Mouse (Mus musculus): ENCODE data around the gene Ap5z1. TPM values are rescaled to one million over a fixed set of nuclear protein-coding genes. Genes with fewer than 3 reads are reported as not detected.

The Ap5z1 gene
- total and polyA plus RNA-seq, 2 experiments from 2014 or later, result 3.9 to 8.2 TPM

DNA sequence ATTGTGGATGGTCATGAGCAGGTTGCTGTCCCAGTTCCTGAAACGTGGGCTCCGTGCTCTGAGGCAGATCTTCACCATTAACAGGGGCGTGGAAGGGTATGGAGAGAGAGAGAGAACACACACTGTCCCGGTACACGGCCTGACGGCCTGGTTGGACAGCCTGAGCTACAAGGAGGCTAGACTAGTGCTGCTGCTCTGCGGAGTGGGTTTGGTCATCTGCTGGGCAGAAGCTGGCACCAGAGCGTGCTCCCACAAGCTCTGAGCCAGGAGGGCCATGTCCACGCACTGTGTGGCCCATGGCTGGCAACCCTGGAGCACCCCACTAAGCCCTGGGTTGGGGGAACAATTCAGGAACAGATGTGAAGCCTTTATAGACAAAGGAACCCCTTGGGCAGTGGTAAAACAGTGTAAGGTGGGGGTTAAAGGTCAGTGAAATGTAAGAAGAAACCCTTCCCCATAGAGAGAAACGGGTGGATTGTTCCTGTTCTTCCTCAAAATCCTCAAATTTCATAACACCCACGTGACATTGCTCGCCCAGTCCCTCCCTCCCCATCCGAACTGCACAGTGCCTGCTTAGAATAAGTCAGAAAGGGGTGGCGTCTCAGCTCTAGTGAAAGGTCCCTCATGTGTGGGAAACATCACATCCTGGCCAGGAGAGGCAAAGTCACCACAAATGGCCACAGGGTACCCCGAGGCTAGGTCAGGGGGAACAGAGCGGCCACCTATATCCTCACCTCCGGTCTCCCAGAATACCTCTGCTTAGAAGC lies 4.8 kb upstream of the Ap5z1 start:
- WGBS, result 86% methylated on average over 17 of the region's 17 CpGs
- DNase-seq (ENCODE audit: low spot score), result no peak

DNA sequence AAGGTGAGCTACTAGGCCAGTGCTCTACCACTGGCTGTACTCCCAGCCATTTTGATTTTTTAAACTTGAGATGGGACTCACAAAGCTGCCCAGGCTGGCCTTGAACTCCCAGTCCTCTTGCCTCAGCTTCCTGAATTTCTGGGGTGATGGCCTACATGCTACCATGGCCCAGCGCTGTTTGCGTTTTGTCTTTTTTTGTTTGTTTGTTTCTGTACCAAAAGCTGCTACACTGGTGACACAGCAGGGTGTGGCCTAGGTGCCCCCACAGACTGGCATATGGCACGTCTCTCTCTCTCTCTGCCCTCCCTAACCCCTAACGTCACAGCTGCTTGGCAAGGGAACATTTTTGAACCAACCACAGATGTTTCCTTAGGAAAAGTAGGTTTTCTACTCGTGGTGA lies 3.9 kb upstream of the Ap5z1 start:
- H3K9me3 ChIP-seq (replicated peaks; ENCODE audit: control insufficient read depth, low read length), result no peaks in the 10 kb centered on the region
- DNase-seq (ENCODE audit: low spot score), result no peak
- no peak for ATAC-seq (ENCODE audit: insufficient read depth, low read depth)
- WGBS, result 79% methylated on average over 5 of the region's 5 CpGs
- TF ChIP-seq CTCF (IDR thresholded peaks at IDR 0.05; ENCODE audit: low read depth) (no peak), EP300 (IDR thresholded peaks at IDR 0.05; ENCODE audit: low read depth) (no peak)
- no peak overlapping the region for H3K4me2 ChIP-seq (ENCODE audit: low read depth, low read length)
- H3K4me3 ChIP-seq (ENCODE audit: low read depth, low read length), result no peak overlapping the region
- no peaks in the 10 kb centered on the region for H3K27me3 ChIP-seq (ENCODE audit: control insufficient read depth, insufficient read depth, low read length)
- peaks cover 13% of the 10 kb centered on the region; the same call in 1 of the 2 replicates for H3K4me1 ChIP-seq (ENCODE audit: control insufficient read depth, insufficient read depth)
- no peak overlapping the region for H3K9ac ChIP-seq (replicated peaks; ENCODE audit: low read depth, low read length)
- H3K36me3 ChIP-seq (replicated peaks; ENCODE audit: control insufficient read depth, insufficient read depth, low read length), result peaks cover 40% of the 10 kb centered on the region
- H3K27ac ChIP-seq (ENCODE audit: low read depth), result no peak overlapping the region

More for the DNA sequence above, 4.8 kb upstream of the Ap5z1 start:
- Histone ChIP-seq H3K9ac (replicated peaks; ENCODE audit: low read depth, low read length) (no peak overlapping the region), H3K4me2 (ENCODE audit: low read depth, low read length) (no peak overlapping the region), H3K4me1 (ENCODE audit: control insufficient read depth, insufficient read depth) (peaks cover 7% of the 10 kb centered on the region; the same call in 1 of the 2 replicates), H3K27me3 (ENCODE audit: control insufficient read depth, insufficient read depth, low read length) (no peaks in the 10 kb centered on the region), H3K27ac (ENCODE audit: low read depth) (no peak overlapping the region), H3K36me3 (replicated peaks; ENCODE audit: control insufficient read depth, insufficient read depth, low read length) (peaks cover 47% of the 10 kb centered on the region), H3K4me3 (ENCODE audit: low read depth, low read length) (no peak overlapping the region), H3K9me3 (replicated peaks; ENCODE audit: control insufficient read depth, low read length) (no peaks in the 10 kb centered on the region)
- TF ChIP-seq EP300 (IDR thresholded peaks at IDR 0.05; ENCODE audit: low read depth), result no peak
- no peak for TF ChIP-seq CTCF (IDR thresholded peaks at IDR 0.05; ENCODE audit: low read depth)
- ATAC-seq (ENCODE audit: insufficient read depth, low read depth), result no peak

DNA sequence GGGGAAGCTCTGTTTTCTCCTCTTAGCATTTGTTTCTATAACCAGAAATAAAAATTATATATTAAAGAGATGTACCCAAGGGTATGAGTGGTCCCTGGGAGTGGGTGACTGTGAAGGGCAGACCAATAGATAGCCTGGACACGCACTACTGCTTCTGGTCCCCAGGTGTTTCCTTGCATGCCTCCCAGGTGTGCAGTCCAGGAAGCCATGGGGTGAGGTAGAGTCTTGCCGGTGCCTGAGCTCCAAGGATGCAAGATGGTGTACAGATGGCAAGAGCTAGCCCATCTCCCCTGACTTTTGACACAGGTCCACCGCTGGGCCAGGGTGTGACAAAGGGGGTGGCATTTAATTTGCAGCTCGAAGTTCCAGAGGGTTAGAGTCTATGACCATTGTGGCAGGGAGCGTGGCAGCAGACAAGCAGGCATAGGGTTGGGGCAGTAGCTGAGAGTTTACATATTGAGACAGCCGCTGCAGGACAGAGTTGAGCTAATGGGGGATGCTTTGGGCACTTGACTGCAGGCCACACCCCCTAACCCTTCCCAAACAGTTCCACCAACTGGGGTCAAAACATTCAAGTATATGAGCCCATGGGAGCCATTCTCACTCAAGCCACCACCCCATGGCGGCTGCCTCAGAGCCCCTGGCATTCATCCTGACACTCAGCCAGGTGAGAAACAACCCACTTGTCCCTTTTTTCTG lies 1.7 kb upstream of the Ap5z1 start:
- H3K27me3 ChIP-seq (ENCODE audit: control insufficient read depth, insufficient read depth, low read length), result no peaks in the 10 kb centered on the region
- no peak overlapping the region for H3K27ac ChIP-seq (ENCODE audit: low read depth)
- H3K4me3 ChIP-seq (ENCODE audit: low read depth, low read length), result no peak overlapping the region
- H3K4me2 ChIP-seq (ENCODE audit: low read depth, low read length), result no peak overlapping the region
- H3K4me1 ChIP-seq (ENCODE audit: control insufficient read depth, insufficient read depth), result peaks cover 14% of the 10 kb centered on the region; the same call in 1 of the 2 replicates
- H3K9ac ChIP-seq (replicated peaks; ENCODE audit: low read depth, low read length), result no peak overlapping the region
- no peak for TF ChIP-seq EP300 (IDR thresholded peaks at IDR 0.05; ENCODE audit: low read depth)
- no peak for TF ChIP-seq CTCF (IDR thresholded peaks at IDR 0.05; ENCODE audit: low read depth)
- H3K36me3 ChIP-seq (replicated peaks; ENCODE audit: control insufficient read depth, insufficient read depth, low read length), result peaks cover 19% of the 10 kb centered on the region
- no peak for ATAC-seq (ENCODE audit: insufficient read depth, low read depth)
- DNase-seq (ENCODE audit: low spot score), result no peak
- no peaks in the 10 kb centered on the region for H3K9me3 ChIP-seq (replicated peaks; ENCODE audit: control insufficient read depth, low read length)
- WGBS, result 96% methylated on average over 7 of the region's 7 CpGs

DNA sequence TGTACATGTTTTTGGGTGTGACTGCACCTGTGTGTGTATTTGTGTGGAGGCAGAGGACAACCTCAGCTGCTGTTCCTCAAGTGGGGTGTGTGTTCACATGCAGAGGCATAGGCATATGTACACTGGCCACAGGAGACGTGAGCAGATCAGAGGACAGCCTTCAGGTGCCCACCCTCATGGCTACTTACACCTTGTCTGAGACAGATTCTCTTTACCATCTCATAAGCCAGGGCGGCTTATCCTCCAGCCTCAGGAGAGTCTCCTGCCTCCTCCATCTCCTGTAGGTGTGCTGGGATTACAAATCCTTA lies 1.1 kb upstream of the Ap5z1 start:
- Histone ChIP-seq H3K9me3 (replicated peaks; ENCODE audit: control insufficient read depth, low read length) (no peaks in the 10 kb centered on the region), H3K27me3 (ENCODE audit: control insufficient read depth, insufficient read depth, low read length) (no peaks in the 10 kb centered on the region), H3K36me3 (replicated peaks; ENCODE audit: control insufficient read depth, insufficient read depth, low read length) (peaks cover 14% of the 10 kb centered on the region), H3K27ac (ENCODE audit: low read depth) (peak overlapping the region; percentile 9; the same call in 1 of the 2 replicates), H3K4me1 (ENCODE audit: control insufficient read depth, insufficient read depth) (peaks cover 9% of the 10 kb centered on the region; the same call in 1 of the 2 replicates), H3K4me2 (ENCODE audit: low read depth, low read length) (no peak overlapping the region), H3K9ac (replicated peaks; ENCODE audit: low read depth, low read length) (no peak overlapping the region), H3K4me3 (ENCODE audit: low read depth, low read length) (no peak overlapping the region)
- no peak for ATAC-seq (ENCODE audit: insufficient read depth, low read depth)
- WGBS, result 89% methylated on average over 2 of the region's 2 CpGs
- no peak for TF ChIP-seq CTCF (IDR thresholded peaks at IDR 0.05; ENCODE audit: low read depth)
- TF ChIP-seq EP300 (IDR thresholded peaks at IDR 0.05; ENCODE audit: low read depth), result no peak
- no peak for DNase-seq (ENCODE audit: low spot score)

DNA sequence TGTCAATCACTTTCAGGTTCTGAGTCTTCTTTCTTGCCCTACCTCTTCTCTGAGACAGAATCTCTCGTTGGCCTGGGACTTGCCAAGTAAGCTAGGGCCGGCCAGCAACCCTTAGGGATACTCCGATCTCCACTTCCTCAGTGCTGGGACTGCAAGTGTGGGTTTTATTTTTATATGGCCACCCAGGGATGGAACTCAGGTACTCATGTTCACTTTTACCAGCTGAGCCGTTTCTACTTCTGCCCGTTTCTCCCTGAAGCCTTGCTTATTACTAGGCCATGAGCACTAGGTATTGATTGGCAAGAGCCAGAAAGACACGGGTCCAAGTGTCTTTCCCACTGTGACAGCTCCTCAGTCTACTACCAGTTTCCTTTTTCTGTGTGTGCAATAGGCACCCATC lies 733 bp upstream of the Ap5z1 start:
- H3K36me3 ChIP-seq (replicated peaks; ENCODE audit: control insufficient read depth, insufficient read depth, low read length), result peaks cover 10% of the 10 kb centered on the region
- peaks cover 9% of the 10 kb centered on the region; the same call in 1 of the 2 replicates for H3K4me1 ChIP-seq (ENCODE audit: control insufficient read depth, insufficient read depth)
- ATAC-seq (ENCODE audit: insufficient read depth, low read depth) (no peak), DNase-seq (ENCODE audit: low spot score) (no peak)
- H3K9ac ChIP-seq (replicated peaks; ENCODE audit: low read depth, low read length), result no peak overlapping the region
- peak overlapping the region; percentile 84 for H3K27ac ChIP-seq (ENCODE audit: low read depth)
- peak overlapping the region; percentile 96 for H3K4me2 ChIP-seq (ENCODE audit: low read depth, low read length)
- TF ChIP-seq EP300 (IDR thresholded peaks at IDR 0.05; ENCODE audit: low read depth) (no peak), CTCF (IDR thresholded peaks at IDR 0.05; ENCODE audit: low read depth) (no peak)
- 79% methylated on average over 6 of the region's 6 CpGs for WGBS
- H3K9me3 ChIP-seq (replicated peaks; ENCODE audit: control insufficient read depth, low read length), result no peaks in the 10 kb centered on the region
- 0 out of 2 replicates have a peak overlapping the region, but pooled peaks have one; percentile 85 for H3K4me3 ChIP-seq (ENCODE audit: low read depth, low read length)
- H3K27me3 ChIP-seq (ENCODE audit: control insufficient read depth, insufficient read depth, low read length), result no peaks in the 10 kb centered on the region
